Mouse (Mus musculus) heart, adult 8-10 months (tissue): ENCODE results near the gene Gm9918. TPM values are rescaled to one million over a fixed set of nuclear protein-coding genes. Genes with fewer than 3 reads are reported as not detected.

Experiments
- total RNA-seq, 4 experiments: library from RNA; stranded (reverse); gene quantifications; 2 replicates each; pipeline ENCODE4 v1.2.4; 2022

Gm9918 gene
- total RNA-seq, 4 experiments from 2014 or later, result not detected

Other genes starting within 250 kb of the Gm9918 start
- gene Krt18, start 242.4 kb upstream of the Gm9918 start, total RNA-seq, result 1 to 10 TPM; 1.9 to 3.9 (median 2.5) TPM
- 100 to 1,000 TPM; 161 to 190 (median 169) TPM for gene Eif4b, start 196.8 kb upstream of the Gm9918 start, total RNA-seq
- 100 to 1,000 TPM; 123 to 146 (median 133) TPM for gene Tns2, start 170.2 kb upstream of the Gm9918 start, total RNA-seq
- 10 to 100 TPM; 13.2 to 16.8 (median 15.6) TPM for gene Spryd3, start 134.3 kb upstream of the Gm9918 start, total RNA-seq
- gene Igfbp6, start 126.2 kb upstream of the Gm9918 start, total RNA-seq, result 10 to 100 TPM; 20.6 to 52.4 (median 26.0) TPM
- gene Soat2, start 120.0 kb upstream of the Gm9918 start, total RNA-seq, result under 1 TPM in 3 of 4 experiments, not detected in 1; 0.11 to 0.13 (median 0.12) TPM
- gene Zfp740, start 67.3 kb upstream of the Gm9918 start, total RNA-seq, result 10 to 100 TPM; 31.5 to 40.0 (median 35.5) TPM
- gene Csad, start 65.8 kb upstream of the Gm9918 start, total RNA-seq, result 10 to 100 TPM; 14.2 to 18.9 (median 16.2) TPM
- gene Itgb7, start 38.6 kb upstream of the Gm9918 start, total RNA-seq, result 1 to 10 TPM in 2 of 4 experiments, under 1 TPM in 2; 0.82 to 3.2 (median 1.5) TPM
- 10 to 100 TPM; 15.3 to 20.6 (median 17.3) TPM for gene Rarg, start 13.0 kb upstream of the Gm9918 start, total RNA-seq
- 10 to 100 TPM; 17.4 to 20.8 (median 18.7) TPM for gene Mfsd5, start 8.9 kb downstream of the Gm9918 start, total RNA-seq
- 1 to 10 TPM in 1 of 4 experiments, under 1 TPM in 3; 0.38 to 1.1 (median 0.93) TPM for gene Espl1, start 25.7 kb downstream of the Gm9918 start, total RNA-seq
- gene Pfdn5, start 55.6 kb downstream of the Gm9918 start, total RNA-seq, result 100 to 1,000 TPM; 300 to 347 (median 339) TPM
- gene Myg1, start 61.1 kb downstream of the Gm9918 start, total RNA-seq, result 10 to 100 TPM; 23.2 to 24.6 (median 24.5) TPM
- gene Aaas, start 80.2 kb downstream of the Gm9918 start, total RNA-seq, result 10 to 100 TPM in 3 of 4 experiments, 1 to 10 TPM in 1; 9.8 to 15.0 (median 12.5) TPM
- gene Sp7, start 96.6 kb downstream of the Gm9918 start, total RNA-seq, result not detected
- 10 to 100 TPM; 31.8 to 43.8 (median 38.7) TPM for gene Sp1, start 135.6 kb downstream of the Gm9918 start, total RNA-seq
- gene Amhr2, start 174.8 kb downstream of the Gm9918 start, total RNA-seq, result under 1 TPM; 0.19 to 1.00 (median 0.63) TPM
- 10 to 100 TPM; 18.7 to 25.3 (median 22.0) TPM for gene Prr13, start 188.5 kb downstream of the Gm9918 start, total RNA-seq
- 100 to 1,000 TPM; 452 to 509 (median 465) TPM for gene Pcbp2, start 200.0 kb downstream of the Gm9918 start, total RNA-seq
- gene Gm10337, start 233.2 kb downstream of the Gm9918 start, total RNA-seq, result not detected
- gene Map3k12, start 246.5 kb downstream of the Gm9918 start, total RNA-seq, result 1 to 10 TPM; 1.7 to 2.8 (median 2.3) TPM
- 10 to 100 TPM; 38.8 to 50.0 (median 44.7) TPM for gene Tarbp2, start 247.6 kb downstream of the Gm9918 start, total RNA-seq